Mouse (Mus musculus): ENCODE results near the gene Mif4gd. TPM values are rescaled to one million over a fixed set of nuclear protein-coding genes. Genes with fewer than 3 reads are reported as not detected.
A peak's percentile ranks its signal among the peaks of the same experiment; 100 is the strongest.

Gene Mif4gd
- total and polyA plus RNA-seq, 3 experiments, result 143 to 177 (median 174) TPM

DNA sequence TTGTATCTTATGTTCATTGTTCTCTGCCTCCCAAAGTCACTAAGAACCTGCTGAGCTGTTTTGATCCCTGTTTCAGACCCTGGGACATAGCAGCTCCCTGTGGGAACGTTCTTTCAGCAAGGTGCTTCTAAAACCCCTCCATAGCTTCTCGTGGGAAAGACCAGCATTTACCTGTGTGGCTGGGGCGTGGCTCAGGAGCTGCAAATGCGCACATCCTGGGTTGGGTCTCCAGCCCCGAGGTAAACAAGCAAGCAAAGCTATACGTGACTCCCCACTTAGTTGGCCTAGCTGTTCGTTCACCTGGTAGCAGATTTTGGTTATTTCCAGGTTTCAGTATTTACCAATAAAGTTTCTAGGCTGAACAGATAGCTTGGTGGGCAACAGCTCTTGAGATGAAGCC, 19.5 kb upstream of the Mif4gd start:
- H3K36me3 ChIP-seq (replicated peaks in 1 of 2; ENCODE audit: control insufficient read depth in 1 of 2, insufficient read depth in 1 of 2, low read length in 1 of 2), result no peaks in the 10 kb centered on the region
- H3K4me3 ChIP-seq (replicated peaks in 1 of 3; ENCODE audit: low read depth in 2 of 3, low read length in 2 of 3, poor library complexity in 1 of 3), result peak overlapping the region in 1 of 3 experiments; percentile 36
- no peaks in the 10 kb centered on the region for H3K27me3 ChIP-seq (replicated peaks)
- no peak for DNase-seq (ENCODE audit: extremely low read depth)
- peaks cover 31 to 62% of the 10 kb centered on the region in 2 experiments for H3K4me1 ChIP-seq (ENCODE audit: control insufficient read depth in 1 of 2, insufficient read depth in 2 of 2)
- peaks cover 7% of the 10 kb centered on the region for H3K79me2 ChIP-seq (replicated peaks; ENCODE audit: control insufficient read depth, extremely low read depth, insufficient read depth, poor library complexity, severe bottlenecking)
- H3K9ac ChIP-seq (ENCODE audit: insufficient read depth, low read depth), result no peak overlapping the region; the same call in 1 of the 2 replicates
- no peaks in the 10 kb centered on the region for H3K9me3 ChIP-seq (replicated peaks; ENCODE audit: low read length)
- dilution Hi-C loops (cut with MboI; ENCODE audit: extremely low pct_ligation_motif_present, extremely low pct_unique_long_range_greater_than_20kb, low sequenced_read_pairs) (no loop called here), in situ Hi-C loops (cut with MboI; ENCODE audit: low pct_ligation_motif_present, low pct_unique_long_range_greater_than_20kb, low sequenced_read_pairs) (loop anchor here (25.0 kb wide), 1 partner anchor 780 kb away; the partner anchor contains the start of gene Rnf157)
- TF ChIP-seq GABPA (IDR thresholded peaks at IDR 0.05; ENCODE audit: insufficient replicate concordance, low read depth, low read length) (no peak), CTCF (conservative IDR thresholded peaks at IDR 0.05 in 1 of 2, IDR thresholded peaks at IDR 0.05 in 1 of 2; ENCODE audit: low read depth in 2 of 2, low read length in 2 of 2) (no peak), USF1 (IDR thresholded peaks at IDR 0.05; ENCODE audit: low read depth, low read length) (no peak), ZMIZ1 (IDR thresholded peaks at IDR 0.05; ENCODE audit: low read depth, low read length) (no peak), CHD2 (IDR thresholded peaks at IDR 0.05; ENCODE audit: low read length) (no peak), POLR2A (IDR thresholded peaks at IDR 0.05; ENCODE audit: low read depth, low read length) (peak; percentile 27), POLR2AphosphoS2 (IDR thresholded peaks at IDR 0.05; ENCODE audit: low read depth, low read length) (no peak), NRF1 (IDR thresholded peaks at IDR 0.05; ENCODE audit: low read depth, low read length) (no peak), TBP (conservative IDR thresholded peaks at IDR 0.05; ENCODE audit: low read depth, low read length) (no peak), SIN3A (IDR thresholded peaks at IDR 0.05; ENCODE audit: low read length) (no peak), EP300 (IDR thresholded peaks at IDR 0.05; ENCODE audit: low read length) (peak; percentile 50; the same call in 1 of the 2 replicates), BHLHE40 (IDR thresholded peaks at IDR 0.05; ENCODE audit: low read depth, low read length) (peak; percentile 32; the same call in 1 of the 2 replicates), ZKSCAN1 (IDR thresholded peaks at IDR 0.05; ENCODE audit: borderline replicate concordance, low read depth, low read length) (no peak), CHD1 (IDR thresholded peaks at IDR 0.05; ENCODE audit: low read depth, low read length) (no peak; the same call in 1 of the 2 replicates), IRF4 (IDR thresholded peaks at IDR 0.05; ENCODE audit: low read depth, low read length) (no peak; the same call in 1 of the 2 replicates), ELF1 (IDR thresholded peaks at IDR 0.05; ENCODE audit: low read depth, low read length) (peak; percentile 18; the same call in 1 of the 2 replicates), RCOR1 (conservative IDR thresholded peaks at IDR 0.05; ENCODE audit: low read depth, low read length) (no peak; the same call in 1 of the 2 replicates), SMC3 (IDR thresholded peaks at IDR 0.05; ENCODE audit: low read depth, low read length) (no peak), MAZ (IDR thresholded peaks at IDR 0.05; ENCODE audit: low read depth, low read length) (no peak), USF2 (conservative IDR thresholded peaks at IDR 0.05; ENCODE audit: low read depth, low read length) (no peak), ZC3H11A (IDR thresholded peaks at IDR 0.05; ENCODE audit: low read depth, low read length) (no peak), MEF2A (IDR thresholded peaks at IDR 0.05; ENCODE audit: borderline replicate concordance, low read depth, low read length) (peak; percentile 63), ETS1 (conservative IDR thresholded peaks at IDR 0.05; ENCODE audit: low read depth, low read length) (0 out of 2 replicates have a peak, but pooled peaks have one; percentile 26), HCFC1 (IDR thresholded peaks at IDR 0.05; ENCODE audit: low read depth, low read length) (no peak), MAX (IDR thresholded peaks at IDR 0.05; ENCODE audit: low read length) (0 out of 2 replicates have a peak, but pooled peaks have one; percentile 15), NELFE (IDR thresholded peaks at IDR 0.05; ENCODE audit: low read depth, low read length) (no peak), JUND (conservative IDR thresholded peaks at IDR 0.05; ENCODE audit: low read depth, low read length) (no peak), TCF12 (IDR thresholded peaks at IDR 0.05; ENCODE audit: low read depth, low read length) (no peak), MXI1 (IDR thresholded peaks at IDR 0.05; ENCODE audit: low read depth, low read length) (no peak), MYC (IDR thresholded peaks at IDR 0.05; ENCODE audit: low read depth, low read length) (no peak)
- H3K27ac ChIP-seq (ENCODE audit: insufficient read depth, low read depth), result peak overlapping the region; percentile 98
- H3K4me2 ChIP-seq (ENCODE audit: insufficient read depth, low read depth, poor library complexity, severe bottlenecking), result no peak overlapping the region

Data from CH12.LX (cell line).